Mouse (Mus musculus) spleen, adult 2 months (tissue): ENCODE measurements around the gene Ccdc117.

ENCODE experiments used
- CTCF ChIP-seq: fragments of 200-500 bp; IDR thresholded peaks from 2 replicates; pipeline ENCODE4 v1.5.1; 2011; ENCODE audit warnings: mild to moderate bottlenecking, inconsistent platforms; ENCODE audit not compliant: insufficient read depth, insufficient read length, insufficient replicate concordance; ENCODE audit errors: extremely low read depth
- POLR2A ChIP-seq: fragments of 200-500 bp; IDR thresholded peaks from 2 replicates; pipeline ENCODE4 v1.6.1; 2011; ENCODE audit warnings: low read depth, low read length, inconsistent platforms

- TF ChIP-seq CTCF (no peak), POLR2A (no peak)
These were observed 31.8 kb upstream of the Ccdc117 start for GRCm38 (mm10) chr11:5573821-5574220.
